Mouse (Mus musculus): ENCODE results near the gene Slc22a19.
"Not testable (repeated sequence)": the region's sequence is repeated elsewhere in the genome, so short reads cannot be mapped to it uniquely, and the experiment has no call there.

Slc22a19 gene

GRCm38 (mm10) chr19:7711148-7711547 is at the start of gene Slc22a19:
Gene Slc22a19 (minus strand): TSS chr19:7711310.
- DNase-seq (ENCODE audit: low spot score in 2 of 2) = no peak

- not testable (repeated sequence) for DNase-seq (ENCODE audit: low spot score in 2 of 2)
Measured at GRCm38 (mm10) chr19:7753371-7753770, 42.3 kb upstream of the Slc22a19 start.

- no peak for DNase-seq (ENCODE audit: low spot score in 2 of 2)
Measured at GRCm38 (mm10) chr19:7729543-7729942, 18.4 kb upstream of the Slc22a19 start.

- DNase-seq (ENCODE audit: low spot score in 2 of 2) = not testable (repeated sequence)
Measured at GRCm38 (mm10) chr19:7693104-7693503, 18.0 kb downstream of the Slc22a19 start.

GRCm38 (mm10) chr19:7691259-7691658 is 19.9 kb downstream of the Slc22a19 start:
- no peak for DNase-seq (ENCODE audit: low spot score in 2 of 2)

- DNase-seq (ENCODE audit: low spot score in 2 of 2) = no peak
Measured at GRCm38 (mm10) chr19:7687988-7688387, 23.1 kb downstream of the Slc22a19 start.

GRCm38 (mm10) chr19:7672033-7672432 is 39.1 kb downstream of the Slc22a19 start:
- DNase-seq (ENCODE audit: low spot score in 2 of 2) = no peak

- DNase-seq (ENCODE audit: low spot score in 2 of 2) = no peak
Measured at GRCm38 (mm10) chr19:7648913-7649666, 62.0 kb downstream of the Slc22a19 start.

GRCm38 (mm10) chr19:7633786-7634185 is 77.3 kb downstream of the Slc22a19 start:
- no peak for DNase-seq (ENCODE audit: low spot score in 2 of 2)

GRCm38 (mm10) chr19:7633021-7633420 is 78.1 kb downstream of the Slc22a19 start:
- no peak for DNase-seq (ENCODE audit: low spot score in 2 of 2)
